Mouse (Mus musculus): Measurements from ENCODE around the gene Gpha2.

GRCm38 (mm10) chr19:6178775-6179174 is 47.4 kb upstream of the Gpha2 start:
- TF ChIP-seq HCFC1 (IDR thresholded peaks at IDR 0.05; ENCODE audit: borderline replicate concordance, insufficient read depth, low read length) (no peak), ZC3H11A (IDR thresholded peaks at IDR 0.05; ENCODE audit: borderline replicate concordance, low read depth, low read length) (no peak), CHD2 (IDR thresholded peaks at IDR 0.05; ENCODE audit: low read depth, low read length) (no peak), ZNF384 (IDR thresholded peaks at IDR 0.05; ENCODE audit: low read depth, low read length) (no peak), MAFK (IDR thresholded peaks at IDR 0.05; ENCODE audit: insufficient read depth, low read depth, low read length) (peak; percentile 88)
